Mouse (Mus musculus): Measurements from ENCODE around the gene Ptprr.

The Ptprr gene

GRCm38 (mm10) chr10:116017845-116018479 is at the start of gene Ptprr:
TSS of gene Ptprr (plus strand) at chr10:116018213.
- peak; percentile 91 for DNase-seq

- DNase-seq, result no peak
Measured at GRCm38 (mm10) chr10:115976345-115976744, 41.7 kb upstream of the Ptprr start.

GRCm38 (mm10) chr10:115978992-115979391 is 39.0 kb upstream of the Ptprr start:
- DNase-seq, result no peak

GRCm38 (mm10) chr10:115980018-115980417 is 38.0 kb upstream of the Ptprr start:
- no peak for DNase-seq

GRCm38 (mm10) chr10:115984308-115984707 is 33.7 kb upstream of the Ptprr start:
- DNase-seq, result no peak

GRCm38 (mm10) chr10:116001838-116002237 is 16.2 kb upstream of the Ptprr start:
- peak; percentile 82 for DNase-seq

GRCm38 (mm10) chr10:116006675-116007074 is 11.3 kb upstream of the Ptprr start:
- no peak for DNase-seq

GRCm38 (mm10) chr10:116018480-116018891 is 473 bp downstream of the Ptprr start:
- no peak for DNase-seq

- DNase-seq, result peak; percentile 64
Measured at GRCm38 (mm10) chr10:116019086-116019860, 1.3 kb downstream of the Ptprr start.

- DNase-seq, result no peak
Measured at GRCm38 (mm10) chr10:116021081-116021480, 3.1 kb downstream of the Ptprr start.

- no peak for DNase-seq
Measured at GRCm38 (mm10) chr10:116038150-116038549, 20.1 kb downstream of the Ptprr start.

GRCm38 (mm10) chr10:116075954-116076353 is 57.9 kb downstream of the Ptprr start:
- no peak for DNase-seq

GRCm38 (mm10) chr10:116078636-116079035 is 60.6 kb downstream of the Ptprr start:
- DNase-seq, result no peak

- DNase-seq, result no peak
Measured at GRCm38 (mm10) chr10:116079396-116079795, 61.4 kb downstream of the Ptprr start.

GRCm38 (mm10) chr10:116080841-116081240 is 62.8 kb downstream of the Ptprr start:
- peak; percentile 73 for DNase-seq

- no peak for DNase-seq
Measured at GRCm38 (mm10) chr10:116083965-116084364, 66.0 kb downstream of the Ptprr start.

- DNase-seq, result no peak
Measured at GRCm38 (mm10) chr10:116096466-116096865, 78.5 kb downstream of the Ptprr start.

GRCm38 (mm10) chr10:116098470-116098869 is 80.5 kb downstream of the Ptprr start:
- DNase-seq, result no peak

- DNase-seq, result peak; percentile 67
Measured at GRCm38 (mm10) chr10:116108176-116108575, 90.2 kb downstream of the Ptprr start.

- no peak for DNase-seq
Measured at GRCm38 (mm10) chr10:116108730-116109129, 90.7 kb downstream of the Ptprr start.

- DNase-seq, result no peak
Measured at GRCm38 (mm10) chr10:116112868-116113267, 94.9 kb downstream of the Ptprr start.

GRCm38 (mm10) chr10:116113867-116114474 is 96.0 kb downstream of the Ptprr start, which contains the start of gene 4933416C03Rik:
TSS of gene 4933416C03Rik (minus strand) at chr10:116113917.
- DNase-seq, result no peak

- no peak for DNase-seq
Measured at GRCm38 (mm10) chr10:116115881-116116677, 98.1 kb downstream of the Ptprr start.
